Mouse (Mus musculus) fat pad, adult 2 months (tissue): ENCODE results near the gene Ogfrl1.
A peak's percentile ranks its signal among the peaks of the same experiment; 100 is the strongest.
"Not testable (repeated sequence)": the region's sequence is repeated elsewhere in the genome, so short reads cannot be mapped to it uniquely, and the experiment has no call there.

Source experiments
- DNase-seq: peaks from one replicate; pipeline ENCODE4 v3.0.0-alpha.2; 2011; ENCODE audit warnings: low read depth, low spot score; ENCODE audit errors: extremely low read depth

Ogfrl1 gene

GRCm38 (mm10) chr1:23397623-23398022 lies at the start of gene Ogfrl1:
Gene Ogfrl1, minus strand, starts transcription at chr1:23397772.
- DNase-seq: no peak

GRCm38 (mm10) chr1:23445736-23446424 lies 48.3 kb upstream of the Ogfrl1 start:
- no peak for DNase-seq

DNA sequence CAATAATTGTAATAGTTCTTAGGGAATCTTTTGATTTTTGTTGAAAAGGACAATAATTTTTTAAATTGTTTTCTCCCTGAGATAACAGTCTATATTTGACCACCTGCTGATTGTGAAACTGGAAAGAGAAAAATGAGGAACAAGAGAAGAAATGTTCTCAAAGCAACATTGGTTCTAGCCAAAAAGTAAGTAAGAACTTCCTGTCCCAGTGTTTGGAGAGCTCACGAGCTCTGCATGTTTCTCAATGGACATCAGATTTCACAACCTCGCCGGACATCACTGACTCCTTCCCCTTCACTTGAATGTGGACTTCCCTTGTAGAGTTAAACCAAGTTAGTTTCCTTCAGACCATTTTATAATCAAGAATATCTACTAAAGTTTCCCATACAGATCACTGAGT lies 36.0 kb upstream of the Ogfrl1 start:
- DNase-seq: no peak

DNA sequence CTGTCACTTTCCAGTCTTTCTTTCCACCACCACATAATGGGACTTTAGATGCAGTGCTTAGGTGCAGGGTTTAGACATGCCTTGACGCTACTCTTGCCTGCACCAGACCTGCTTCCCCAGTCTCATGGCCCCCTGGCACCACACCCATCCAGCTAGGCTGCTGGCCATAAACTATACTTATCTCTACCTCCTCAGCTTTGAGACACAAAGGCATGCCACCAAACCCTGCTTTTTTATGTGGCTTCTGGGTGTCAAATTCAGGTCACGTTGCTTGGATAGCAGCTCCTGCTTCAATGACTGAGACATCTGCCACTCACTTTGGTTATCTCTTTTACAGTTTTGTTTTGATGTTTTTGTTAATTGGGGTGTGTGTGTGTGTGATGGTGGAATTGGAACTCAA lies 28.9 kb upstream of the Ogfrl1 start:
- DNase-seq: no peak

DNA sequence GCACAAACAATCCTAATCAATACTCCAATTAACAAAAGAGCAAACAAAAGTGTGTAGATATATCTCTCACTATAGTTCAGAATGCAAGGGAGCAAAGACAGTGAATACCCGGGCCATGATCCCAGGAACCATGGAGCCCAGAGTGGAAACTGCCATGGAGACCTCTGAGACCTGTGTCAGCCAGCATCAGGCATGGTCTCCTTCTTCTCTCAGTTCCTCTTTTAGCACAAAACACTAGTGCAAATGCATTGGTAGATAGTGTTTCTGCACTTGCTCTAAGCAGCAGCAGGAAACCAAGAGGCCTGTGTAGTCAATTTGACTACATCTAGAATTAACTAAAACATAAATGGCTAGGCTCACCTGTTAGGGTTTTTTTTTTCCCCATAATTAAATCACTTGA lies 21.4 kb upstream of the Ogfrl1 start:
- DNase-seq: no peak

- DNase-seq: no peak
Measured at GRCm38 (mm10) chr1:23418059-23418458, 20.5 kb upstream of the Ogfrl1 start.

GRCm38 (mm10) chr1:23417562-23417961 lies 20.0 kb upstream of the Ogfrl1 start:
- no peak for DNase-seq

DNA sequence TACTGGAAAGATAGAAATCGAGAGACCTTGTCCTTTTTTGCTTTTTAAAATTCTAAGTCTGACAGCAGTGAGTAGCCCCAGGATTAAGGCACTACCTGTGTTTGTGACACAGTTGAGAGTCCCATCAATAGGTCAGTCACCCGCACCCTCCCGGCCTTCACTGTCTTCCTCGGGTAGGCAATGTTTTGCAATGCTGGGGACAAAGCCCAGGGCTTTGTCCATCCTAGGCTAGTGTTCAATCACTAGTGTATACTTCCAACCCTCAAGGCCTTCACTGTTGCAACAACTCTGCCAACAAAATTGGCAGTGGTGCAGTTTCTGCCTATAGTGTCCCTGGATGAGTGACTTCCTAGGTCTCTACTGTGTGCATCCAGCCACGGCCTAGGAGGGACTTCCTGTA lies 14.0 kb upstream of the Ogfrl1 start:
- no peak for DNase-seq

GRCm38 (mm10) chr1:23409960-23410359 lies 12.4 kb upstream of the Ogfrl1 start:
- DNase-seq: no peak

DNA sequence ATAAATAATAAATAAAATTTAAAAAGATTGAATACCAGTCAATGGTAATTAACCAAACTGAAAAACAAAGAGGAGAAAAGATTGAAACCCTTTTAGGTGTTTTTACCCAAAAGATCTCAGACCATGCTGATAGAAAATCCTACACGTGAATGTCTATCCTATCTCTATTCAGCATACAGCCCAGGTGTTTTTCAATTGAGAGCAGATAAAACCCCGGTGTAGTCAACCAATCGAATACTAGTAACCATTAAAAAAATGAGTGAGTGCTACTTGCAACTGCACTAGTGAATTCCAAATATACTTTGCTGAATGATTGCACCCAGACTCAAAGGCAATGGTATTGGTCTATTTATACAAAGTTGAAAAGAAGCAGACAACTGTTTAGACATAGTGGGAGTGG lies 4.8 kb upstream of the Ogfrl1 start:
- no peak for DNase-seq

DNA sequence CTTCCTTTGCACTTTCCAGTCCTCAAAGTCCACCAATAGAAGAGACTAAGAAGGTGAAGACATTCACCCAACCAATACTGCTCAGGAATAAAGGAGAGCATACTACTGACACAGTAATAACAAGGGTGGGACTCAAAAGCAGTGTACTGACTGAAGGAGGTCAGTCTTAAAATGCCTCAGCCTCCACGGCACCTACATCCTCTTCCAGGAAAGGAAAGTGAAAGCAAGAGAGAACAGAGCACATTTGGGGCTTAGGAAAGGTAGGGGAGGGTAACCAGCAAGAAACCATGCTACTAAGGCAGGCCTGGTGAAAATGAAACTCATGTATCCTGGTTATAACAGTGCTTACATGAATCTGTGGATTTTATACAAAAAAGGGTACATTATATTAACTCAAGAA lies 2.0 kb upstream of the Ogfrl1 start:
- no peak for DNase-seq

- DNase-seq: not testable (repeated sequence)
Measured at GRCm38 (mm10) chr1:23394356-23394755, 3.2 kb downstream of the Ogfrl1 start.

- no peak for DNase-seq
Measured at GRCm38 (mm10) chr1:23391744-23392143, 5.8 kb downstream of the Ogfrl1 start.

GRCm38 (mm10) chr1:23384326-23384725 lies 13.2 kb downstream of the Ogfrl1 start:
- DNase-seq: no peak

- peak; percentile 47 for DNase-seq
Measured at GRCm38 (mm10) chr1:23382806-23383653, 14.5 kb downstream of the Ogfrl1 start.

DNA sequence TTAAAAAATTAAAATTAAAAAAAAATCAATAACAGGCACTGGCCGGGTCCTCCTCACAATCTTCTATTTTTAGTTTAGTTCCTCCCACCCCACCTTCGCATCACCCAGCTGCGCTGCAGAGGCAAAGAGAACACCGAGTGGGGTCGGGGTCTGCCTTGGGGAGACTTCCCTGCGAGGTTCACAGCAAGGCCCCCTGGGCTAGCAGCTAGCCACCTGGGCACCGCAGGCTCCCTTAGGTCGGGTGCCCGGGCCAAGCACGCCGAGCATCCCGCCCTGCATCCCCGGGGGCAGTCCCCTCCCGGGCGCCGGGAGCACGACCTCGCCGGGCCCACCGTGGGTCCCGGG lies 15.1 kb downstream of the Ogfrl1 start:
- DNase-seq: no peak

DNA sequence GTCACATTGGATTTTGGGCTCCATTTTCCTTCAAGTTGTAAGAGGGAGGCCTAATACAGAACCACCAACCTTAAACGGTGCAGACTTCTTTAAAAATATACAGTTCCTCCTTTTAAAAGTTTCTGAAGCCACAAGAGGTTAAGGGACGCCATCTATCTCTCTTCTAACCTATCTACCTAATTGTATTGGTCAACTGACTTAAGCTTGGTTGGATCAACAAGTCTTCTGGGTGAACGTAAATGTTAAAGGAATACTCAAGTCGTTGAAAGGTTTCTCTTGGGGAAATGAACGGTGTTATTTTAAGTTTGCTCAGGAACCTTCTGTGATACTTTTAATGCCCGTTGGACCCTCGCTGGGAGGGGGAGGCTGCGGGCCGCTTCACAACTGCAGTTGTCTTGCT lies 15.5 kb downstream of the Ogfrl1 start:
- no peak for DNase-seq

- DNase-seq: no peak
Measured at GRCm38 (mm10) chr1:23379911-23380740, 17.4 kb downstream of the Ogfrl1 start.

GRCm38 (mm10) chr1:23379321-23379720 lies 18.3 kb downstream of the Ogfrl1 start:
- no peak for DNase-seq

DNA sequence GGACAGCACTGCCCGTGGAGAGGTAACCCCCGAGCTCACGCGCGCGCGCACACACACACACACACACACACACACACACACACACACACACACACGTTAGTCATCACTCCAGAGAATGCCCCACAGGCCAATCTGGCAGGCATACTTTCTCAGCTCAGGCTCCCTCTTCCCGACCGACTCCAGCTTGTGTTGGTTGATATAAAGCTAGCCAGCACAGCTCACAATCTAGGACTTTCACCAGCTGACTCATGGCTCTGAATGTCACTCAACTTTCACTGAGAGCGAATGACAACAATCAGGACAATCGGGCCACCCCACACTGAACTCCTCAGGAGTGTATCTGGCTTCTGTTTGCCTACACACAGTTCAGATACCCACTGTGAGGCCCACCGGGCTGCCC lies 20.0 kb downstream of the Ogfrl1 start:
- DNase-seq: no peak

GRCm38 (mm10) chr1:23374156-23374555 lies 23.4 kb downstream of the Ogfrl1 start:
- DNase-seq: no peak

GRCm38 (mm10) chr1:23365614-23366013 lies 32.0 kb downstream of the Ogfrl1 start:
- DNase-seq: no peak
